Mouse (Mus musculus) spleen, adult 2 months (tissue): Measurements from ENCODE around the gene Btg3.

Experiments used
- CTCF ChIP-seq: fragments of 200-500 bp; IDR thresholded peaks from 2 replicates; pipeline ENCODE4 v1.5.1; 2011; ENCODE audit warnings: mild to moderate bottlenecking, inconsistent platforms; ENCODE audit not compliant: insufficient read depth, insufficient read length, insufficient replicate concordance; ENCODE audit errors: extremely low read depth
- POLR2A ChIP-seq: fragments of 200-500 bp; IDR thresholded peaks from 2 replicates; pipeline ENCODE4 v1.6.1; 2011; ENCODE audit warnings: low read depth, low read length, inconsistent platforms

DNA sequence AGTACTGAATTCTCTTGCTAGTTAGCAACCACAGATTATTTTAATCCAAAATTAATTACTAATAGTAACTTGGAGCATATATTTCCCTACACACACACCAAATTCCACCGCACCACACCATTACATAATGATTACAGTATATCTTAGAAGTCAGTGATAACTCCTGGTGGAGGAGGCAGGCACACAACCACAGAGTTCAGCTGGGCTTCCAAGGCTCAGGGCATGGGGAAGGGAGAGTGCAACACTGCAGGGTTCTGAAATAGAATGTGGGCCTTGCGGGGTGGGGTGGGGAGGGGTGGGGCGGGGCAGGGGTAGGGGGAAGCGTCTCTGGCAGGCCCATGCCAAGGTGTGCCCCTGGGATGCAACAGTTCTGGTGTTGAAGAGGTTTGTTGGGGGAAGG lies 81.4 kb downstream of the Btg3 start:
- TF ChIP-seq CTCF, result no peak
- TF ChIP-seq POLR2A, result no peak
